In the genomic region with DNA sequence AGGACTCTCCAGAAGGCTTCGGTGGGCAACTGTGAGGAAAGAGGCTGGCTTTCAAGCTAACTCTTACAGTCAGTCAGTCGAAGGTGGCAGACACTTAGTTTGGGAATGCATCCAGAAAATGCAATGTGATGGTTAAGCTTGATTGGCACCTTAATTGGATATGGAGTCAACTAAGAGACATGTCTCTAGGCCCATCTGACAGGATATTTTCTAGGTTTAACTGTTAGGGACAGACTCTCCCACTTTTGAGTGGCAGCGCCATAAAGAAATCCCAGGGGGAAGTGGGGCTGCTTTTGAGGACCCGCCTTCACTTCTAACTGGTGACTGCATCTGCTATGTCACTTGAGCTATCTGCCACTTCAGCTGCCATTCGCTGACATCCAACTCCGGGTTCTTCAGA, we compare ENCODE assay signal across 22 mouse cellular contexts. TPM values are rescaled to one million over a fixed set of nuclear protein-coding genes. Genes with fewer than 3 reads are reported as not detected.
DNase-seq lines count a peak whose midpoint lies in the region; ATAC-seq and TF ChIP-seq lines count a peak whose summit lies in the region.
"Had no signal": no experiment of that assay in that cellular context is flagged by ENCODE, and none has a peak within 500 bp of the region (broad histone marks: within the 10 kb centered on the region; RNA-seq: fewer than 3 reads in every experiment).

No protein-coding gene starts in this region.

- no peak overlapping the region for H3K4me3 ChIP-seq in forebrain, embryonic 14.5 days (ENCODE audit: low read depth, low read length)
- H3K4me3 ChIP-seq in forebrain, embryonic 10.5 days = no peak overlapping the region
- H3K4me3 ChIP-seq in heart, embryonic 10.5 days = no peak overlapping the region
- no peak overlapping the region for H3K4me3 ChIP-seq in forebrain, postnatal 0 days (ENCODE audit: low read depth, low read length)
- H3K4me3 ChIP-seq: embryonic facial prominence, embryonic 13.5 days; embryonic facial prominence, embryonic 15.5 days; erythroblast, embryonic 14.5 days had no signal

- ATAC-seq in forebrain, embryonic 14.5 days = peak; percentile 84
- peak; percentile 83 for ATAC-seq in forebrain, postnatal 0 days

- H3K9me3 ChIP-seq in forebrain, embryonic 14.5 days (replicated peaks; ENCODE audit: control insufficient read depth, low read length) = peaks cover 3% of the 10 kb centered on the region; the same call in 1 of the 2 replicates
- H3K9me3 ChIP-seq in forebrain, embryonic 10.5 days = no peaks in the 10 kb centered on the region
- no peaks in the 10 kb centered on the region for H3K9me3 ChIP-seq in heart, embryonic 10.5 days
- no peaks in the 10 kb centered on the region for H3K9me3 ChIP-seq in forebrain, postnatal 0 days (ENCODE audit: low read length)
- H3K9me3 ChIP-seq: embryonic facial prominence, embryonic 15.5 days had no signal

- no peaks in the 10 kb centered on the region for H3K27me3 ChIP-seq in forebrain, embryonic 14.5 days (replicated peaks; ENCODE audit: control insufficient read depth, insufficient read depth, low read length)
- no peaks in the 10 kb centered on the region for H3K27me3 ChIP-seq in forebrain, embryonic 10.5 days (ENCODE audit: poor library complexity, severe bottlenecking)
- no peaks in the 10 kb centered on the region for H3K27me3 ChIP-seq in heart, embryonic 10.5 days (ENCODE audit: insufficient read depth, poor library complexity, severe bottlenecking)
- no peaks in the 10 kb centered on the region for H3K27me3 ChIP-seq in forebrain, postnatal 0 days (ENCODE audit: insufficient read depth, low read length)
- H3K27me3 ChIP-seq: embryonic facial prominence, embryonic 13.5 days; embryonic facial prominence, embryonic 15.5 days had no signal

- no peaks in the 10 kb centered on the region for H3K4me1 ChIP-seq in forebrain, embryonic 14.5 days (ENCODE audit: control insufficient read depth, insufficient read depth, low read length)
- no peaks in the 10 kb centered on the region for H3K4me1 ChIP-seq in forebrain, embryonic 10.5 days
- H3K4me1 ChIP-seq in heart, embryonic 10.5 days = no peaks in the 10 kb centered on the region
- no peaks in the 10 kb centered on the region for H3K4me1 ChIP-seq in forebrain, postnatal 0 days (ENCODE audit: insufficient read depth)
- H3K4me1 ChIP-seq: embryonic facial prominence, embryonic 13.5 days; embryonic facial prominence, embryonic 15.5 days had no signal

- no peak overlapping the region for H3K4me2 ChIP-seq in forebrain, embryonic 14.5 days (ENCODE audit: low read length)
- no peak overlapping the region for H3K4me2 ChIP-seq in forebrain, postnatal 0 days (ENCODE audit: low read depth)
- H3K4me2 ChIP-seq: embryonic facial prominence, embryonic 13.5 days; embryonic facial prominence, embryonic 15.5 days had no signal

- H3K27ac ChIP-seq in forebrain, embryonic 14.5 days (ENCODE audit: low read depth, low read length) = no peak overlapping the region
- no peak overlapping the region for H3K27ac ChIP-seq in forebrain, embryonic 10.5 days
- H3K27ac ChIP-seq in heart, embryonic 10.5 days = no peak overlapping the region
- H3K27ac ChIP-seq in forebrain, postnatal 0 days (ENCODE audit: low read depth, low read length) = no peak overlapping the region
- H3K27ac ChIP-seq: embryonic facial prominence, embryonic 13.5 days; embryonic facial prominence, embryonic 15.5 days had no signal

- no peaks in the 10 kb centered on the region for H3K36me3 ChIP-seq in forebrain, embryonic 14.5 days (ENCODE audit: control insufficient read depth, insufficient read depth, low read length)
- no peaks in the 10 kb centered on the region for H3K36me3 ChIP-seq in forebrain, embryonic 10.5 days (replicated peaks)
- H3K36me3 ChIP-seq in heart, embryonic 10.5 days = no peaks in the 10 kb centered on the region
- H3K36me3 ChIP-seq in forebrain, postnatal 0 days (ENCODE audit: insufficient read depth) = no peaks in the 10 kb centered on the region
- H3K36me3 ChIP-seq: embryonic facial prominence, embryonic 13.5 days; embryonic facial prominence, embryonic 15.5 days had no signal

- 73% methylated on average over 6 of the region's 6 CpGs for WGBS in forebrain, embryonic 14.5 days
- 95% methylated on average over 6 of the region's 6 CpGs for WGBS in forebrain, embryonic 10.5 days
- WGBS in heart, embryonic 10.5 days = 85% methylated on average over 6 of the region's 6 CpGs
- 57% methylated on average over 6 of the region's 6 CpGs for WGBS in forebrain, postnatal 0 days

- DNase-seq in forebrain, embryonic 14.5 days (ENCODE audit: low spot score) = peak; percentile 75
- DNase-seq in forebrain, embryonic 10.5 days (ENCODE audit: extremely low spot score, low spot score) = no peak
- DNase-seq in heart, adult 11 months = peak; percentile 70
- DNase-seq in heart, embryonic 10.5 days (ENCODE audit: low spot score) = no peak
- DNase-seq in brain, embryonic 18.5 days (ENCODE audit: low read depth, low spot score) = peak; percentile 18
- DNase-seq in forebrain, postnatal 0 days = peak; percentile 30
- no peak for DNase-seq in ovary, postnatal 14 days (ENCODE audit: low spot score)
- DNase-seq in layer of hippocampus, adult 9-11 months = no peak
- DNase-seq: adrenal gland, adult 2 months; adrenal gland, postnatal 10 days; adrenal gland, postnatal 25 days; cerebellum, adult 11 months; cerebellum, adult 18-20 months; cerebellum, adult 8-10 months; cerebellum, adult 9-11 months; cerebellum, postnatal 14 days; cerebellum, postnatal 36 days; embryo, embryonic 11 days had no signal

- no peak for TF ChIP-seq CTCF in forebrain, postnatal 0 days (IDR thresholded peaks at IDR 0.05; ENCODE audit: low read depth)

- H3K9ac ChIP-seq in forebrain, embryonic 14.5 days (ENCODE audit: low read length) = no peak overlapping the region
- H3K9ac ChIP-seq in forebrain, postnatal 0 days = no peak overlapping the region
- H3K9ac ChIP-seq: embryonic facial prominence, embryonic 13.5 days; embryonic facial prominence, embryonic 15.5 days had no signal

RNA-seq across cellular contexts. Expression of gene Socs2, which starts 43.6 kb away (rescaled TPM):
- 145 and 148 TPM in 2 replicates for polyA plus RNA-seq in forebrain, embryonic 14.5 days (2014; fragmentation: Nextera tagmentation; extraction: Ambion mirVana)
- 35.9 and 41.4 TPM in 2 replicates for polyA plus RNA-seq in forebrain, embryonic 10.5 days (2016; fragmentation: Nextera tagmentation; extraction: Ambion mirVana)
- 30.7 and 39.6 TPM in 2 replicates for polyA plus RNA-seq in heart, embryonic 10.5 days (2016; fragmentation: Nextera tagmentation; extraction: Ambion mirVana)
- total RNA-seq in forebrain, postnatal 0 days (2014; rRNA removed) = 80.7 and 93.0 TPM in 2 replicates
- 136 and 154 TPM in 2 replicates for polyA plus RNA-seq in forebrain, postnatal 0 days (2015; fragmentation: Nextera tagmentation; extraction: Ambion mirVana)
- total RNA-seq: common myeloid progenitor, adult 5-6 weeks had no signal

RNA-seq across cellular contexts. Expression of gene Cradd, which starts 49.4 kb away (rescaled TPM):
- 11.7 and 13.4 TPM in 2 replicates for polyA plus RNA-seq in forebrain, embryonic 14.5 days (2014; fragmentation: Nextera tagmentation; extraction: Ambion mirVana)
- polyA plus RNA-seq in forebrain, embryonic 10.5 days (2016; fragmentation: Nextera tagmentation; extraction: Ambion mirVana) = 11.6 and 13.2 TPM in 2 replicates
- polyA plus RNA-seq in heart, embryonic 10.5 days (2016; fragmentation: Nextera tagmentation; extraction: Ambion mirVana) = 9.6 and 10.7 TPM in 2 replicates
- 8.3 and 10.8 TPM in 2 replicates for total RNA-seq in forebrain, postnatal 0 days (2014; rRNA removed)
- polyA plus RNA-seq in forebrain, postnatal 0 days (2015; fragmentation: Nextera tagmentation; extraction: Ambion mirVana) = 8.5 and 10.3 TPM in 2 replicates

Comparison
In these comparisons a context has a peak if more than half of its experiments do, and no peak if none do; other contexts are left out.
1. DNase-seq: peak in forebrain, embryonic 14.5 days (single experiment), heart, adult 11 months (single experiment), brain, embryonic 18.5 days (single experiment) and forebrain, postnatal 0 days (single experiment); none in forebrain, embryonic 10.5 days (single experiment), heart, embryonic 10.5 days (single experiment), ovary, postnatal 14 days (single experiment) and layer of hippocampus, adult 9-11 months (single experiment).